Mouse (Mus musculus): ENCODE data around the gene Ppia. TPM values are rescaled to one million over a fixed set of nuclear protein-coding genes. Genes with fewer than 3 reads are reported as not detected.

Ppia gene
- total and polyA plus RNA-seq, 3 experiments = 5,764 to 9,428 (median 8,867) TPM

- H3K9ac ChIP-seq (ENCODE audit: insufficient read depth, low read depth) = peak overlapping the region; percentile 53
- dilution Hi-C loops (cut with MboI; ENCODE audit: extremely low pct_ligation_motif_present, extremely low pct_unique_long_range_greater_than_20kb, low sequenced_read_pairs) (no loop called here), in situ Hi-C loops (cut with MboI; ENCODE audit: low pct_ligation_motif_present, low pct_unique_long_range_greater_than_20kb, low sequenced_read_pairs) (no loop called here)
- peak overlapping the region; percentile 80 for H3K27ac ChIP-seq (ENCODE audit: insufficient read depth, low read depth)
- no peaks in the 10 kb centered on the region for H3K9me3 ChIP-seq (replicated peaks; ENCODE audit: low read length)
- H3K36me3 ChIP-seq (replicated peaks in 1 of 2; ENCODE audit: control insufficient read depth in 1 of 2, insufficient read depth in 1 of 2, low read length in 1 of 2) = peaks cover 7 to 23% of the 10 kb centered on the region in 2 experiments
- H3K4me2 ChIP-seq (ENCODE audit: insufficient read depth, low read depth, poor library complexity, severe bottlenecking) = peak overlapping the region; percentile 73
- H3K4me3 ChIP-seq (replicated peaks in 1 of 3; ENCODE audit: low read depth in 2 of 3, low read length in 2 of 3, poor library complexity in 1 of 3) = peak overlapping the region; percentile 76 to 99 (median 79)
- TF ChIP-seq USF1 (IDR thresholded peaks at IDR 0.05; ENCODE audit: low read depth, low read length) (no peak), JUND (conservative IDR thresholded peaks at IDR 0.05; ENCODE audit: low read depth, low read length) (no peak), NELFE (IDR thresholded peaks at IDR 0.05; ENCODE audit: low read depth, low read length) (0 out of 2 replicates have a peak, but pooled peaks have one; percentile 4), ZMIZ1 (IDR thresholded peaks at IDR 0.05; ENCODE audit: low read depth, low read length) (0 out of 2 replicates have a peak, but pooled peaks have one; percentile 55), RCOR1 (conservative IDR thresholded peaks at IDR 0.05; ENCODE audit: low read depth, low read length) (no peak), ETS1 (conservative IDR thresholded peaks at IDR 0.05; ENCODE audit: low read depth, low read length) (no peak), ZC3H11A (IDR thresholded peaks at IDR 0.05; ENCODE audit: low read depth, low read length) (no peak), NRF1 (IDR thresholded peaks at IDR 0.05; ENCODE audit: low read depth, low read length) (no peak), POLR2A (IDR thresholded peaks at IDR 0.05; ENCODE audit: low read depth, low read length) (no peak), MAX (IDR thresholded peaks at IDR 0.05; ENCODE audit: low read length) (peak; percentile 48; the same call in 1 of the 2 replicates), GABPA (IDR thresholded peaks at IDR 0.05; ENCODE audit: insufficient replicate concordance, low read depth, low read length) (no peak), ZNF384 (IDR thresholded peaks at IDR 0.05; ENCODE audit: low read depth, low read length) (no peak), CHD1 (IDR thresholded peaks at IDR 0.05; ENCODE audit: low read depth, low read length) (no peak), CTCF (conservative IDR thresholded peaks at IDR 0.05 in 1 of 2, IDR thresholded peaks at IDR 0.05 in 1 of 2; ENCODE audit: low read depth in 2 of 2, low read length in 2 of 2) (no peak), E2F4 (IDR thresholded peaks at IDR 0.05; ENCODE audit: insufficient replicate concordance, low read depth, low read length) (no peak), MAFK (IDR thresholded peaks at IDR 0.05; ENCODE audit: insufficient replicate concordance, low read length) (no peak), USF2 (conservative IDR thresholded peaks at IDR 0.05; ENCODE audit: low read depth, low read length) (no peak), SIN3A (IDR thresholded peaks at IDR 0.05; ENCODE audit: low read length) (peak; percentile 30), HCFC1 (IDR thresholded peaks at IDR 0.05; ENCODE audit: low read depth, low read length) (no peak), SMC3 (IDR thresholded peaks at IDR 0.05; ENCODE audit: low read depth, low read length) (no peak), BHLHE40 (IDR thresholded peaks at IDR 0.05; ENCODE audit: low read depth, low read length) (peak; percentile 41), MYC (IDR thresholded peaks at IDR 0.05; ENCODE audit: low read depth, low read length) (no peak)
- DNase-seq (ENCODE audit: extremely low read depth) = peak; percentile 20
- peaks cover 16 to 41% of the 10 kb centered on the region in 2 experiments for H3K4me1 ChIP-seq (ENCODE audit: control insufficient read depth in 1 of 2, insufficient read depth in 2 of 2)
- peaks cover 48% of the 10 kb centered on the region for H3K79me2 ChIP-seq (replicated peaks; ENCODE audit: control insufficient read depth, extremely low read depth, insufficient read depth, poor library complexity, severe bottlenecking)
- H3K27me3 ChIP-seq (replicated peaks) = no peaks in the 10 kb centered on the region
Observed at GRCm38 (mm10) chr11:6389483-6389921, 25.7 kb upstream of the Ppia start.
